Mouse (Mus musculus) kidney, adult 9 months (tissue): ENCODE results near the gene Gm47959.

Experiments used
- DNase-seq: peaks from one replicate; pipeline ENCODE4 v3.0.0; 2022

Gene Gm47959

GRCm38 (mm10) chr1:83034509-83034908, 34.2 kb downstream of the Gm47959 start:
- no peak for DNase-seq

DNA sequence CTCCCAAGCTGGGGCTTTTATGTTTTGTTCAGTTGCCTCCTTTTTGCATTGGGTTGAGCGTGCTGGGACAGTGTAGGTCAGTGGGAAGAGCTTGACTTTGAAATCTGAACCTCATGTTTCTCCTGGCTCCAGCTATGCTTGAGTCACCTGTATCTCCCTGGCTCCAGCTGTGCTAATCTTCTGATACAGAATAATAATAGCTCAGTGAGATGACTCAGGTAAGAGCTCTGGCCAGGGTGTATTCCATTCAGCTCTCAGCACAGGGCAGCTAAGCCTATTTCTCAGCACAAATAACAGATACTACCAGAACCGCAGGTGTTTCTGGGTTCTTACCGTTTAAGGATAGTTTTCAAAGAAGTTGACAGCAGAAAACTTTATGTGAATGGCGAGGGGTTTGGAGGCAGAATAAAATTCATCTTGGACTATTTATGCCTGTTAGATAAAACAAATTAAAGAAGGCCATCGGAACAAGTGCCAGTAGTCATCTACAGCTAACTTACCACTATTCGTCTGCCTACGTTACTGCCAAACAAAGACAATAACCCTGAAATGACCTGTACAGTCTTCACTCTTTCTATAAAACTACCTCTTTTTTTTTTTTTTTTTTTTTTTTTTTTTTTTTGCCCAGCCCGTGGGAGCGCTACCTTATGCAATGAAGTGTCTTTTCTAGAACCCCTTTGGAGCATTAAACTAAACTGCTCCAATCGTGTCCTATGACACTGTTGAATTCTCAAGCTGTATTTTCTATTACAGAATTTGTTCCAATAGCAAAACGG, 36.7 kb downstream of the Gm47959 start:
- no peak for DNase-seq

DNA sequence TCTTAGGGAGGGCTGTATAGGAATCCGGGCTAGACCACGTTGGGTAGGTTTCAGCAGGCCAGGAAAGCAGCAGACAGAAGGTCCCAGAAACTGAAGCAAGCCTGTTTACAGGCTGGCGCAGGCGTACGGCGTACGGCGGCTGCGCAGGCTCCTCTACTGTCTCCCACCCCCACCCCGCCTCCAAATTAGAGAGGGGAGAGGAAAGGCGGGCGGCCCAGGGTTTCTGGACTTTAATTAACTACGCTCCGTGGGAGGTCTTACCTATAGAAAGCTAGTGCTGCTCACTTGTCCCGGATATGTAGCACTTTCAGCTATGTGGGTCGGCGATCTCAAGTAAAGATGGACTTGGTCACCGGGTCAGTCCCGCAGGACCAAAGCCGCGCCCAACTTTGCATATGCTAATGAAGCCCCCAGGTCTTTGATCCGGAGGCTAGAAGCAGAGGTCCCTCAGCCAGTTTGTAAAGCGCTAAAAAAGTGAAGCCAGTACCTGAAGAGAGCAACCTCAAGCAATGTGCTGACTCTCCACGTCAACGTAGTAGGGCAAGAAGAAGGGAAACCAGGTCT, 37.8 kb downstream of the Gm47959 start, which contains the start of gene Slc19a3:
Slc19a3 (minus strand) TSS at position 340 of the 564 bp plus-strand sequence.
- peak; percentile 63 for DNase-seq

GRCm38 (mm10) chr1:83039080-83039479, 38.7 kb downstream of the Gm47959 start:
- DNase-seq: no peak

- DNase-seq: no peak
Measured at GRCm38 (mm10) chr1:83042380-83042779, 42.0 kb downstream of the Gm47959 start, which contains the start of gene Krtap28-10. TSS of gene Krtap28-10 (minus strand) at chr1:83042480.

DNA sequence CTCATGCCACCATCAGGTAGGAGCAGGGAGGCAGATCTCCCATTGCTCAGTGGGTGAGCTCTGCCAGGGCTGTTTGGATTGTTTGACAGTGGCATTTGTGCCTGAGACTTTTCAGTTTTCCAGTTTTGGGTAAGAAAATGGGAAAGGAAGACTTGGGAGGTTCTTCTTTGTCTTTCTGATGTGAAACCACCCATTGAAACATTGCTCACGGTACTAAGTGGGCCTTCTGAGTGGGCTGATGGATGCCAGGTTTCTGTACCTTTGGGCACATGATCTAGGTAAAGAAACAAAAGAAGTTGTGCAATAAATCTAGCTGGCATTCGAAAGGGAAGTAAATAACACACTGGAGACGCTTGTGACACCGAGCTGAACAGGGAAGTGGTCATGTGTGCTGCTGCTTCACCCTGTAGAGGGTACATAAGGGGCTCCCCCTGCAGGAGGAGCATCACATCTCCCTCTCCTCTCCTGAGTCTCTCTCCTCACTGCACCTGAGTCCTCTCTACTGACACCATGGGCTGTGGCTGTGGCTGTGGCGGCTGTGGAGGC, 44.6 kb downstream of the Gm47959 start, which contains the start of gene Gm47969:
Gm47969 (plus strand) TSS at position 51 of the 546 bp plus-strand sequence.
- no peak for DNase-seq
